23 mouse cellular contexts compared by ENCODE assay signal in genomic region chr7:16918670-16919069, GRCm38 (mm10). TPM values are rescaled to one million over a fixed set of nuclear protein-coding genes. Genes with fewer than 3 reads are reported as not detected.
DNase-seq lines count a peak whose midpoint lies in the region; ATAC-seq and TF ChIP-seq lines count a peak whose summit lies in the region.
"Had no signal": no experiment of that assay in that cellular context is flagged by ENCODE, and none has a peak within 500 bp of the region (broad histone marks: within the 10 kb centered on the region; RNA-seq: fewer than 3 reads in every experiment).

No protein-coding gene starts in this region.

- TF ChIP-seq POLR2A in olfactory bulb, adult 2 months (IDR thresholded peaks at IDR 0.05; ENCODE audit: insufficient read depth, low read depth, low read length) = no peak

- WGBS in intestine, embryonic 15.5 days = 68% methylated on average over 3 of the region's 3 CpGs
- 68% methylated on average over 3 of the region's 3 CpGs for WGBS in intestine, embryonic 16.5 days
- 73% methylated on average over 3 of the region's 3 CpGs for WGBS in neural tube, embryonic 13.5 days
- 67% methylated on average over 3 of the region's 3 CpGs for whole genome bisulfite sequencing in neural tube, embryonic 15.5 days
- WGBS in olfactory bulb, adult 2 months = 54% methylated on average over 3 of the region's 3 CpGs

- no peak for TF ChIP-seq CTCF in olfactory bulb, adult 2 months (IDR thresholded peaks at IDR 0.05; ENCODE audit: insufficient read depth, low read depth, low read length)

- H3K9ac ChIP-seq in intestine, embryonic 15.5 days = peak overlapping the region; percentile 1; the same call in 1 of the 2 replicates
- H3K9ac ChIP-seq in intestine, embryonic 16.5 days (ENCODE audit: low read depth, low read length) = no peak overlapping the region
- H3K9ac ChIP-seq in neural tube, embryonic 13.5 days = 0 out of 2 replicates have a peak overlapping the region, but pooled peaks have one; percentile 13
- H3K9ac ChIP-seq in neural tube, embryonic 15.5 days (replicated peaks) = no peak overlapping the region; the same call in 1 of the 2 replicates
- H3K9ac ChIP-seq: embryonic facial prominence, embryonic 15.5 days; kidney, embryonic 15.5 days had no signal

- H3K36me3 ChIP-seq in intestine, embryonic 15.5 days = peaks cover 47% of the 10 kb centered on the region
- peaks cover 40% of the 10 kb centered on the region for H3K36me3 ChIP-seq in intestine, embryonic 16.5 days (ENCODE audit: control insufficient read depth, insufficient read depth, low read length)
- H3K36me3 ChIP-seq in neural tube, embryonic 13.5 days = peaks cover 65% of the 10 kb centered on the region
- peaks cover 55% of the 10 kb centered on the region for H3K36me3 ChIP-seq in neural tube, embryonic 15.5 days

- H3K9me3 ChIP-seq in intestine, embryonic 15.5 days = no peaks in the 10 kb centered on the region
- H3K9me3 ChIP-seq in intestine, embryonic 16.5 days (ENCODE audit: control insufficient read depth, low read length) = no peaks in the 10 kb centered on the region
- H3K9me3 ChIP-seq in neural tube, embryonic 13.5 days = no peaks in the 10 kb centered on the region
- no peaks in the 10 kb centered on the region for H3K9me3 ChIP-seq in neural tube, embryonic 15.5 days (replicated peaks)
- H3K9me3 ChIP-seq: embryonic facial prominence, embryonic 15.5 days; forebrain, embryonic 10.5 days; heart, embryonic 13.5 days; kidney, embryonic 15.5 days; midbrain, embryonic 10.5 days had no signal

- H3K27me3 ChIP-seq in intestine, embryonic 15.5 days (replicated peaks) = no peaks in the 10 kb centered on the region
- no peaks in the 10 kb centered on the region for H3K27me3 ChIP-seq in intestine, embryonic 16.5 days (replicated peaks; ENCODE audit: control insufficient read depth, insufficient read depth, low read length)
- no peaks in the 10 kb centered on the region for H3K27me3 ChIP-seq in neural tube, embryonic 13.5 days
- H3K27me3 ChIP-seq in neural tube, embryonic 15.5 days (replicated peaks) = no peaks in the 10 kb centered on the region
- H3K27me3 ChIP-seq: embryonic facial prominence, embryonic 15.5 days; heart, embryonic 13.5 days; kidney, embryonic 15.5 days had no signal

- DNase-seq in cerebellum, postnatal 10 days = peak; percentile 27 to 36
- DNase-seq in cerebellum, adult 18-20 months = no peak
- DNase-seq in heart, postnatal 10 days = no peak
- DNase-seq: adrenal gland, adult 8-10 months; B cell, adult 2 months; heart, postnatal 36 days; lung, adult 2 months; thymus, postnatal 36 days had no signal

- no peak for ATAC-seq in intestine, embryonic 15.5 days
- no peak for ATAC-seq in intestine, embryonic 16.5 days
- ATAC-seq in neural tube, embryonic 13.5 days (ENCODE audit: low read depth) = no peak
- ATAC-seq in neural tube, embryonic 15.5 days (ENCODE audit: low FRiP score) = no peak
- ATAC-seq: intestine, postnatal 0 days had no signal

- H3K4me1 ChIP-seq in intestine, embryonic 15.5 days (replicated peaks) = peaks cover 36% of the 10 kb centered on the region
- peaks cover 45% of the 10 kb centered on the region for H3K4me1 ChIP-seq in intestine, embryonic 16.5 days (ENCODE audit: control insufficient read depth, insufficient read depth, low read length)
- peaks cover 68% of the 10 kb centered on the region for H3K4me1 ChIP-seq in neural tube, embryonic 13.5 days (replicated peaks)
- H3K4me1 ChIP-seq in neural tube, embryonic 15.5 days = peaks cover 65% of the 10 kb centered on the region
- peaks cover 78% of the 10 kb centered on the region for H3K4me1 ChIP-seq in olfactory bulb, adult 2 months (ENCODE audit: control insufficient read depth, insufficient read depth, low read length)

- H3K4me3 ChIP-seq in intestine, embryonic 15.5 days (replicated peaks) = no peak overlapping the region
- H3K4me3 ChIP-seq in intestine, embryonic 16.5 days (ENCODE audit: low read length) = no peak overlapping the region
- no peak overlapping the region for H3K4me3 ChIP-seq in neural tube, embryonic 13.5 days
- H3K4me3 ChIP-seq in neural tube, embryonic 15.5 days (replicated peaks) = no peak overlapping the region
- no peak overlapping the region for H3K4me3 ChIP-seq in olfactory bulb, adult 2 months (ENCODE audit: insufficient read depth, low read depth, low read length)
- H3K4me3 ChIP-seq: embryonic facial prominence, embryonic 15.5 days; forebrain, embryonic 10.5 days; heart, embryonic 13.5 days; kidney, embryonic 15.5 days had no signal

- H3K4me2 ChIP-seq in intestine, embryonic 15.5 days (replicated peaks) = no peak overlapping the region
- H3K4me2 ChIP-seq in intestine, embryonic 16.5 days (ENCODE audit: low read depth, low read length) = no peak overlapping the region
- no peak overlapping the region for H3K4me2 ChIP-seq in neural tube, embryonic 13.5 days
- H3K4me2 ChIP-seq in neural tube, embryonic 15.5 days = no peak overlapping the region
- H3K4me2 ChIP-seq: embryonic facial prominence, embryonic 15.5 days; heart, embryonic 13.5 days; kidney, embryonic 15.5 days had no signal

- intact Hi-C loops in heart, postnatal 10 days (cut with DNase I) = no loop called here

- no peak overlapping the region for H3K27ac ChIP-seq in intestine, embryonic 15.5 days
- H3K27ac ChIP-seq in intestine, embryonic 16.5 days (ENCODE audit: low read length) = no peak overlapping the region
- peak overlapping the region; percentile 9; the same call in 1 of the 2 replicates for H3K27ac ChIP-seq in neural tube, embryonic 13.5 days (replicated peaks)
- H3K27ac ChIP-seq in neural tube, embryonic 15.5 days (replicated peaks) = no peak overlapping the region
- peak overlapping the region; percentile 38; the same call in 1 of the 2 replicates for H3K27ac ChIP-seq in olfactory bulb, adult 2 months (ENCODE audit: insufficient read depth, low read depth, low read length)
- H3K27ac ChIP-seq: embryonic facial prominence, embryonic 15.5 days; forebrain, embryonic 10.5 days; midbrain, embryonic 10.5 days had no signal

RNA-seq across cellular contexts. Expression of gene Calm3, which starts 5.2 kb away (rescaled TPM):
- polyA plus RNA-seq in intestine, embryonic 15.5 days (2015; fragmentation: Nextera tagmentation; extraction: Ambion mirVana) = 137 and 140 TPM in 2 replicates
- 163 and 171 TPM in 2 replicates for polyA plus RNA-seq in intestine, embryonic 16.5 days (2015; fragmentation: Nextera tagmentation; extraction: Ambion mirVana)
- 275 and 297 TPM in 2 replicates for polyA plus RNA-seq in neural tube, embryonic 13.5 days (2015; fragmentation: Nextera tagmentation; extraction: Ambion mirVana)
- polyA plus RNA-seq in neural tube, embryonic 15.5 days (2015; fragmentation: Nextera tagmentation; extraction: Ambion mirVana) = 336 and 404 TPM in 2 replicates
- 1,020 and 1,388 TPM in 2 replicates for polyA plus RNA-seq in olfactory bulb, adult 2 months (2012; ENCODE audit: insufficient read depth, insufficient read length, low replicate concordance, missing spikeins)
- 100 to 1,000 TPM; 252 to 262 TPM for total RNA-seq in heart, postnatal 10 days (2021)

RNA-seq across cellular contexts. Expression of gene Ptgir, which starts 12.4 kb away (rescaled TPM):
- 2.8 and 3.0 TPM in 2 replicates for polyA plus RNA-seq in intestine, embryonic 15.5 days (2015; fragmentation: Nextera tagmentation; extraction: Ambion mirVana)
- 2.5 and 3.2 TPM in 2 replicates for polyA plus RNA-seq in intestine, embryonic 16.5 days (2015; fragmentation: Nextera tagmentation; extraction: Ambion mirVana)
- 3.1 and 3.6 TPM in 2 replicates for polyA plus RNA-seq in neural tube, embryonic 13.5 days (2015; fragmentation: Nextera tagmentation; extraction: Ambion mirVana)
- 1.1 and 1.3 TPM in 2 replicates for polyA plus RNA-seq in neural tube, embryonic 15.5 days (2015; fragmentation: Nextera tagmentation; extraction: Ambion mirVana)
- polyA plus RNA-seq in olfactory bulb, adult 2 months (2012; ENCODE audit: insufficient read depth, insufficient read length, low replicate concordance, missing spikeins) = not detected in 2 replicates
- 1 to 10 TPM; 2.6 to 2.8 TPM for total RNA-seq in heart, postnatal 10 days (2021)
- total RNA-seq: layer of hippocampus, postnatal 36 days had no signal
- polyA plus RNA-seq: neural tube, embryonic 14.5 days had no signal

RNA-seq across cellular contexts. Expression of gene Pnmal2, which starts 25.8 kb away (rescaled TPM):
- 8.1 and 8.3 TPM in 2 replicates for polyA plus RNA-seq in intestine, embryonic 15.5 days (2015; fragmentation: Nextera tagmentation; extraction: Ambion mirVana)
- 4.9 and 5.4 TPM in 2 replicates for polyA plus RNA-seq in intestine, embryonic 16.5 days (2015; fragmentation: Nextera tagmentation; extraction: Ambion mirVana)
- polyA plus RNA-seq in neural tube, embryonic 13.5 days (2015; fragmentation: Nextera tagmentation; extraction: Ambion mirVana) = 76.2 and 82.4 TPM in 2 replicates
- polyA plus RNA-seq in neural tube, embryonic 15.5 days (2015; fragmentation: Nextera tagmentation; extraction: Ambion mirVana) = 117 and 137 TPM in 2 replicates
- polyA plus RNA-seq in olfactory bulb, adult 2 months (2012; ENCODE audit: insufficient read depth, insufficient read length, low replicate concordance, missing spikeins) = not detected in 2 replicates
- total RNA-seq in heart, postnatal 10 days (2021) = 1 to 10 TPM; 5.0 to 5.2 TPM

RNA-seq across cellular contexts. Expression of gene Gng8, which starts 27.1 kb away (rescaled TPM):
- polyA plus RNA-seq in intestine, embryonic 15.5 days (2015; fragmentation: Nextera tagmentation; extraction: Ambion mirVana) = 7.4 and 8.3 TPM in 2 replicates
- 7.8 and 9.2 TPM in 2 replicates for polyA plus RNA-seq in intestine, embryonic 16.5 days (2015; fragmentation: Nextera tagmentation; extraction: Ambion mirVana)
- polyA plus RNA-seq in neural tube, embryonic 13.5 days (2015; fragmentation: Nextera tagmentation; extraction: Ambion mirVana) = 15.4 and 24.1 TPM in 2 replicates
- polyA plus RNA-seq in neural tube, embryonic 15.5 days (2015; fragmentation: Nextera tagmentation; extraction: Ambion mirVana) = 4.0 and 4.1 TPM in 2 replicates
- polyA plus RNA-seq in olfactory bulb, adult 2 months (2012; ENCODE audit: insufficient read depth, insufficient read length, low replicate concordance, missing spikeins) = not detected in 2 replicates
- 1 to 10 TPM in 1 of 2 experiments, under 1 TPM in 1; 0.82 to 1.4 TPM for total RNA-seq in heart, postnatal 10 days (2021)
- total RNA-seq: liver, adult 2 months had no signal

RNA-seq across cellular contexts. Expression of gene Pnmal1, which starts 40.8 kb away (rescaled TPM):
- polyA plus RNA-seq in intestine, embryonic 15.5 days (2015; fragmentation: Nextera tagmentation; extraction: Ambion mirVana) = 3.0 and 3.1 TPM in 2 replicates
- 2.7 and 2.9 TPM in 2 replicates for polyA plus RNA-seq in intestine, embryonic 16.5 days (2015; fragmentation: Nextera tagmentation; extraction: Ambion mirVana)
- polyA plus RNA-seq in neural tube, embryonic 13.5 days (2015; fragmentation: Nextera tagmentation; extraction: Ambion mirVana) = 37.6 and 39.7 TPM in 2 replicates
- 43.3 and 52.0 TPM in 2 replicates for polyA plus RNA-seq in neural tube, embryonic 15.5 days (2015; fragmentation: Nextera tagmentation; extraction: Ambion mirVana)
- polyA plus RNA-seq in olfactory bulb, adult 2 months (2012; ENCODE audit: insufficient read depth, insufficient read length, low replicate concordance, missing spikeins) = not detected in 2 replicates
- not detected for total RNA-seq in heart, postnatal 10 days (2021)
- total RNA-seq: heart, postnatal 36 days; liver, adult 2 months had no signal
- polyA plus RNA-seq: liver, adult 2 months; lung, adult 2 months; spleen, adult 2 months had no signal

Comparison
In these comparisons a context has a peak if more than half of its experiments do, and no peak if none do; other contexts are left out.
1. DNase-seq: peak in cerebellum, postnatal 10 days (2 of 2); none in cerebellum, adult 18-20 months (0 of 2) and heart, postnatal 10 days (0 of 2).
2. H3K27ac ChIP-seq: peak in neural tube, embryonic 13.5 days (single experiment) and olfactory bulb, adult 2 months (single experiment); none in intestine, embryonic 15.5 days (single experiment), intestine, embryonic 16.5 days (single experiment) and neural tube, embryonic 15.5 days (single experiment).
3. H3K9ac ChIP-seq: peak in intestine, embryonic 15.5 days (single experiment) and neural tube, embryonic 13.5 days (single experiment); none in intestine, embryonic 16.5 days (single experiment) and neural tube, embryonic 15.5 days (single experiment).